Mouse (Mus musculus) bone marrow, adult 2 months (tissue): ENCODE measurements around the gene Agl. TPM values are rescaled to one million over a fixed set of nuclear protein-coding genes. Genes with fewer than 3 reads are reported as not detected.
"Not testable (repeated sequence)": the region's sequence is repeated elsewhere in the genome, so short reads cannot be mapped to it uniquely, and the experiment has no call there.

Experiments
- H3K27ac ChIP-seq: fragments of 200-500 bp; 2 replicates; pipeline ENCODE4 v1.5.1; 2012; ENCODE audit warnings: low read depth, mild to moderate bottlenecking, control low read depth, inconsistent platforms, low read length; ENCODE audit not compliant: control insufficient read depth, poor library complexity, insufficient read depth
- H3K4me1 ChIP-seq: fragments of 200-500 bp; 2 replicates; pipeline ENCODE4 v1.6.1; 2011; ENCODE audit warnings: low read length; ENCODE audit not compliant: control insufficient read depth, insufficient read depth
- H3K4me3 ChIP-seq: fragments of 200-500 bp; replicated peaks from 2 replicates; pipeline ENCODE3; 2011; ENCODE audit warnings: mild to moderate bottlenecking, low read depth, low read length, control low read depth; ENCODE audit not compliant: control insufficient read depth
- CTCF ChIP-seq: fragments of 200-500 bp; IDR thresholded peaks from 2 replicates; pipeline ENCODE4 v1.5.1; 2011; ENCODE audit warnings: low read length, control low read depth; ENCODE audit not compliant: control insufficient read depth, insufficient read depth
- POLR2A ChIP-seq: fragments of 200-500 bp; IDR thresholded peaks from 2 replicates; pipeline ENCODE4 v1.6.1; 2011; ENCODE audit warnings: low read depth, mild to moderate bottlenecking, control low read depth, low read length, borderline replicate concordance; ENCODE audit not compliant: control insufficient read depth
- WGBS: fragments of 180-500 bp; shearing (Covaris S2); methylation state at CpG from one replicate; pipeline ENCODE4 v1.1.7; 2018; 5-methylcytosine and 5-hydroxymethylcytosine counted together
- polyA plus RNA-seq: library from polyadenylated mRNA; stranded (reverse); fragments of >200 nt; gene quantifications from 2 replicates; pipeline ENCODE4 v1.2.4, GENCODE M21; 2011; ENCODE audit warnings: low replicate concordance; ENCODE audit not compliant: missing spikeins, insufficient read depth, insufficient read length

Gene Agl
- polyA plus RNA-seq, 1 experiment, result 4.7 TPM

GRCm38 (mm10) chr3:116831324-116831723 lies 23.4 kb upstream of the Agl start:
- Histone ChIP-seq H3K4me3 (no peak overlapping the region), H3K4me1 (peaks cover 1% of the 10 kb centered on the region; the same call in 1 of the 2 replicates), H3K27ac (no peak overlapping the region)
- 76% methylated on average over 5 of the region's 5 CpGs for WGBS
- TF ChIP-seq CTCF, result no peak
- no peak for TF ChIP-seq POLR2A

- H3K27ac ChIP-seq, result peak overlapping the region; percentile 58; the same call in 1 of the 2 replicates
- WGBS, result 41% methylated on average over 10 of the region's 10 CpGs
- TF ChIP-seq CTCF (no peak), POLR2A (no peak)
- H3K4me1 ChIP-seq, result peaks cover 1% of the 10 kb centered on the region; the same call in 1 of the 2 replicates
- H3K4me3 ChIP-seq, result peak overlapping the region; percentile 46
These were observed 21.4 kb upstream of the Agl start for GRCm38 (mm10) chr3:116829274-116829920.

- Histone ChIP-seq H3K4me1 (peaks cover 1% of the 10 kb centered on the region; the same call in 1 of the 2 replicates), H3K27ac (no peak overlapping the region), H3K4me3 (no peak overlapping the region)
- TF ChIP-seq POLR2A (no peak), CTCF (no peak)
- WGBS, result 77% methylated on average over 4 of the region's 4 CpGs
These were observed 18.7 kb upstream of the Agl start for GRCm38 (mm10) chr3:116826471-116827215.

GRCm38 (mm10) chr3:116817231-116817630 lies 9.3 kb upstream of the Agl start:
- no peaks in the 10 kb centered on the region; the same call in 1 of the 2 replicates for H3K4me1 ChIP-seq
- no peak overlapping the region for H3K4me3 ChIP-seq
- WGBS, result 95% methylated on average over 7 of the region's 7 CpGs
- H3K27ac ChIP-seq, result no peak overlapping the region
- TF ChIP-seq CTCF (no peak), POLR2A (no peak)

- TF ChIP-seq CTCF (no peak), POLR2A (no peak)
- Histone ChIP-seq H3K4me3 (no peak overlapping the region), H3K27ac (no peak overlapping the region), H3K4me1 (no peaks in the 10 kb centered on the region; the same call in 1 of the 2 replicates)
- 82% methylated on average over 3 of the region's 3 CpGs for WGBS
These were observed 8.8 kb upstream of the Agl start for GRCm38 (mm10) chr3:116816674-116817215.

- no peaks in the 10 kb centered on the region; the same call in 1 of the 2 replicates for H3K4me1 ChIP-seq
- TF ChIP-seq CTCF, result no peak
- no peak for TF ChIP-seq POLR2A
- no peak overlapping the region for H3K4me3 ChIP-seq
- H3K27ac ChIP-seq, result no peak overlapping the region
- WGBS, result 85% methylated on average over 4 of the region's 4 CpGs
These were observed 8.0 kb upstream of the Agl start for GRCm38 (mm10) chr3:116815916-116816315.

- no peak for TF ChIP-seq CTCF
- TF ChIP-seq POLR2A, result no peak
- Histone ChIP-seq H3K4me1 (no peaks in the 10 kb centered on the region; the same call in 1 of the 2 replicates), H3K4me3 (no peak overlapping the region), H3K27ac (no peak overlapping the region)
- 45% methylated on average over 6 of the region's 6 CpGs for WGBS
These were observed 7.4 kb upstream of the Agl start for GRCm38 (mm10) chr3:116815305-116815797.

GRCm38 (mm10) chr3:116812946-116813345 lies 5.0 kb upstream of the Agl start:
- TF ChIP-seq CTCF, result no peak
- no peak overlapping the region for H3K27ac ChIP-seq
- H3K4me3 ChIP-seq, result no peak overlapping the region
- 73% methylated on average over 2 of the region's 2 CpGs for WGBS
- H3K4me1 ChIP-seq, result no peaks in the 10 kb centered on the region; the same call in 1 of the 2 replicates

- WGBS, result 88% methylated on average over 6 of the region's 6 CpGs
- H3K4me3 ChIP-seq, H3K27ac ChIP-seq, H3K4me1 ChIP-seq: not testable (repeated sequence)
These were observed 2.4 kb upstream of the Agl start for GRCm38 (mm10) chr3:116810351-116810750.
